Mouse (Mus musculus) kidney, adult 8-10 months (tissue): ENCODE results near the gene Gtf2ird1.
"Not testable (repeated sequence)": the region's sequence is repeated elsewhere in the genome, so short reads cannot be mapped to it uniquely, and the experiment has no call there.

Experiments used
- DNase-seq, 2 experiments: peaks; one replicate each; pipeline ENCODE4 v3.0.0; 2022

Gtf2ird1 gene

DNA sequence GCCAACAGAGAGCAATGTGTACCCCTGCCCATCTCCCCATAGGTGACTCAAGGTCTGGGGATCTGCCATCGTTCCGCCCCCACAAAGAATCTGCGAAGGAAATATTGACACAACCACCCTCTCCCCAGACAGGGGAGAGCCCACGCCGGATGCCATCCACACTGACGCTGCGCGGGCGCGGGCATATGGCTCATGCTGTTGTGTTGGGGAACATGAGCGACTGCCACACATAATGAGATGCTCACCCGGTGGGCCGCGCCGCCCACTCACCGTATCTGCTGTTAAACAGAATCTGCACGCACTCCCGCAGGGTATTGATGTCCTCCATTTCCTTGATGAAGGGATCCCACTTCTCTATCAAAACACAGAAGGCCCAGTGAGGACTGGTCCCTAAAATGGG lies 54.7 kb downstream of the Gtf2ird1 start:
- DNase-seq, result no peak

GRCm38 (mm10) chr5:134397434-134398163 lies 58.9 kb downstream of the Gtf2ird1 start:
- no peak for DNase-seq

DNA sequence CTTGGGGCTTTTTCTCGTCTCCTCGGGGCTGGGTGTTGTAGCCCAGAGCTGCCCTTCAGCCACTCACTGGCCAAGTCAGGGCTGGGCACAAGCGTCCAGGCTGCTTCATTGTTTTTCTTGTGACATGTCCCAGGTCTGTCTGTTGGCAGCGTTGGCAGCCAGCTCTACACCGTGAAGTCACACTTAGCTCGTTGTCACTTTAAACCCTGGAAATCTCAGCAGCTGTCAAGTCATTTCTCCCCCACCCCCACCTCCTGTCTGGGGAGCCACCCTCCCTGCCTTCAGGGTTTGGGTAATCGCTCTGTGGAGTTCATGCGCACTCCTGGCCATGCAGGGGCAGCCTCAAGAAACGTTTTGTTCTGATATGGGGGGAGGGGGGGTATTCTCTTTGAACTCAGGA lies 60.0 kb downstream of the Gtf2ird1 start:
- no peak for DNase-seq

- DNase-seq, result peak; percentile 23 to 25
These were observed 61.9 kb downstream of the Gtf2ird1 start for GRCm38 (mm10) chr5:134394624-134395023.

DNA sequence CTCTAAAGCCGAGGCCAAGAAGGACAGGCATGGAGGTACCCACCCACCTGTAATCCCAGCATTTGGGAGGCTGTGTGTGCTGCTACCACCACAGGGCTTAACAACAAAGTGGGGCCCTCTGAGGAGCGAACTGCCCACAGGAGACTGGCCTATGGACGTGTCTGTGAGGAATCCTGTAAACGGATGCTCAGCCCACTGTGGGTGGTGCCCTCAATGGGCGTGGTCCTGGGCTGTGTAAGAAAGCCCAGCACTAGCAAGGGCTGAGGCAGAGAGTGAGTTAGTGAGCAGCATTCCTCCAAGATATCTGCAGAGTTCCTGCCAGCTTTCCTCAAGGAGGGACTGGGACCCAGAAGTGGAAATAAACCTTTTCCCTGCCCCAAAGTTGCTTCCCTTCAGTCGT lies 62.9 kb downstream of the Gtf2ird1 start:
- no peak for DNase-seq

DNA sequence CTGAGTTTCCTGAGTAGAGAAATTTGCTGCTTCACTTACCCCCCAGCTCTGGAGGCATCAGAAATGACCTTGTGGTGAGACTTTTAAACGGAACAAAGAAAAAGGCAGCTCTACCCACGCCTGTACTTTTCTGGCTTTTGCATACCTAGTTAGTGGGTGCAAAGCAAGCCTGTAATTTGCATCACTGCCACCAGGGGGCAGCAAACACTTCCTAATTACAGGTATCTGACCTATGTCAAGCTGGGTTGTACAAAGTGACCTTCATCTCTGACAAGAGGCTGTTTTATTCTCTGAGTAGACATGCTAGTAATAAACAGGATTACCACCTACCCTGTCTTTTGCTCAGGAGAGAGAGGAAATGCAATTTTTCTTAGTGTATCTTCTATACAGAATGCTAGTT lies 71.4 kb downstream of the Gtf2ird1 start:
- peak; percentile 61 to 88 for DNase-seq

- no peak for DNase-seq
These were observed 81.3 kb downstream of the Gtf2ird1 start for GRCm38 (mm10) chr5:134375256-134375655.

- peak; percentile 46 to 59 for DNase-seq
These were observed 82.0 kb downstream of the Gtf2ird1 start for GRCm38 (mm10) chr5:134374546-134374945.

- peak; percentile 48 to 65 for DNase-seq
These were observed 82.5 kb downstream of the Gtf2ird1 start for GRCm38 (mm10) chr5:134373912-134374488.

DNA sequence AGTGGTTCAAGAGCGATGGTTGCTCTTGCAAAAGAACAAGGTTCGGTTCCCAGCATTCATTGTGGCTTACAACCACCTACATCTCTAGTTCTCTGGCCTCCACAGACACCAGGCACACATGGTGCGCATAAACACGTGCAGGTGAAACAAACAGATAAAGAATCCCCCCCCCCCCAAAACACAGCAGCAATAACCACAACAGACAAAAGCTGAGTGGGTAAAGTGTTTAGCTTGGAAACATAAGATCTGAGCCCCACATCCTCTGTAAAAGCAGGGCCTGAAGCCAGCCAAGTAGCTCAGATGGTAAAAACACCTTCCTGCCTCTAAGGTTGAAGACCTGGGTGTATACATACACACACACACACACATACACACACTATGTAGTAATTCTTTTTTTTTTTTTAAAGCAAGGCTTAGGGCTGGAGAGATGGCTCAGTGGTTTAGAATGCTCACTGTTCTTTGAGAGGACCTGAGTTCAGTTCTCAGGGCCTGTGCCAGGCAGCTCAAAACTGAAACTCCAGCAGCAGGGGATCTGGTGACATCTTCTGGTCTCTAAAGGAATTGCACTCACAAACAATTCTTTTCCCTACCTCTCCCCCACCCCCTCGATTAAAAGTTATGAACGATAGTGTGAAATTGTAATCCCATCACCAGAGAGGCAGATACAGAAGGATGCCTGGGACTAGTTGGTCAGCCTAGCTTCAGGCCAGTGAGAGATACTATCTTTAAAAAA lies 83.4 kb downstream of the Gtf2ird1 start:
- no peak for DNase-seq

GRCm38 (mm10) chr5:134371511-134372289 lies 84.8 kb downstream of the Gtf2ird1 start:
- DNase-seq, result no peak

DNA sequence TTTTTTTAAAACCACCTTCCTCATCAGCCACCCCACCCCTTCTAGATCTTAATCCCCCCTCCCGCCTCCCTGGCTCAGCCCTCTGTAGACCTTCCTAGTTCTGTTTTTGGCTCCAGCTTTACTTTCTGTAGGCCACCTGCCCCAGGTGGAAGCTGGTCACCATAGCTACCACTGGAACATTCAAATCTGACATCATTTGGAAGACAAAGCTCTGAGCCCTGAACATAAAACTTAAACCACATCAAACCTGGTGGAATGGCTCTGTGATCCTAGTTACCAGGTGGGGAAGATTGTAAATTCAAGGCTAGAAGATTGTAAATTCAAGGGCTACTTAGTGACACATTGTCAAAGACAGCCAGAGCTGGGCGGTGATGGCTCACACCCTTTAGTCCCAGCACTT lies 85.7 kb downstream of the Gtf2ird1 start:
- DNase-seq, result no peak

DNA sequence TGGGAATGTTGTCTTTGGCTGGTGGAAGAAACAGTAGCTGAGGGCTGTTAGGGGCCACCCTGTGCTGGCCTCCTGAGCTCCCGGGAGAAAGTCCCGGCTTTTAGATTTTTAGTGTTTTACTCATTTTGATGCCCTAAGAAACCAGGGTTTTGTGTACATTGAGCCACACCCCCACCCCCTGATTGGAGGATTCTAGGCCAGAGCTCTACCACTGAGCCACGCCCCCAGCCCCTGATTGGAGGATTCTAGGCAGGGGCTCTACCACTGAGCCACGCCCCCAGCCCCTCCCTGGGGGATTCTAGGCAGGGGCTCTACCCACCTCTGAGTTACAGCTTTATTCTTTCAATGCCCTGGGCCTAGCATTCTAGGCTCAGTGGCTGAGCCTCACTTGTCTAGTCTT lies 97.4 kb downstream of the Gtf2ird1 start:
- DNase-seq, result no peak

DNA sequence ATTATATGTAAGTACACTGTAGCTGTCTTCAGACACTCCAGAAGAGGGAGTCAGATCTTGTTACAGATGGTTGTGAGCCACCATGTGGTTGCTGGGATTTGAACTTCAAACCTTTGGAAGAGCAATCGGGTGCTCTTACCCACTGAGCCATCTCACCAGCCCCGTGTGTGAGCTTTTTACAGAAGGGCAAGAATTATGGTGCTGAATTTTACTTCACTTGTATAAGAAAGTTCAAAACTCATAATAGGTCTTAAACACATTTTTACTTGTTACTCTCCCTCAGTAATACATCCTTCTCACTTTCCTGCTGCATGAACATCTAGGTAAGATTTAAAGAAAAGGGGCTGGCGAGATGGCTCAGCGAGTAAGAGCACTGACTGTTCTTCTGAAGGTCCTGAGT lies 101.1 kb downstream of the Gtf2ird1 start:
- not testable (repeated sequence) for DNase-seq

DNA sequence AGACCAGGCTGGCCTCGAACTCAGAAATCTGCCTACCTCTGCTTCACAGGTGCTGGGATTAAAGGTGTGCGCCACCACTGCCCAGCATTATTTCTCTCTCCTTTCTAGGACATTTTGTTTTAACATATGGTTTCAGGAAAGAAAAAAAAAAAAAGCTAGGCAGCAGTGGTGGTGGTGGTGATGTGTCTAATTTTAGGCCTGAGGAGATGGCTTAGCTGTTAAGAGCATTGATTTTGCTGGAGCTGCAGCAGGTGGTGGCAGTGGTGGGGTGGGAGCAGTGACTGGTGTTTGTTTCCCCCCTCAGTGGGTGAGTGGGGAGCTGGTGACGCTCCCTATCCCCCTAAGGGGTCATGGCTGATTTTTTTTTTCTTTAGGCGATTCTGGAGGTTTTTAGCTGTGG lies 103.4 kb downstream of the Gtf2ird1 start:
- no peak for DNase-seq

- no peak for DNase-seq
These were observed 104.0 kb downstream of the Gtf2ird1 start for GRCm38 (mm10) chr5:134352527-134353001.

DNA sequence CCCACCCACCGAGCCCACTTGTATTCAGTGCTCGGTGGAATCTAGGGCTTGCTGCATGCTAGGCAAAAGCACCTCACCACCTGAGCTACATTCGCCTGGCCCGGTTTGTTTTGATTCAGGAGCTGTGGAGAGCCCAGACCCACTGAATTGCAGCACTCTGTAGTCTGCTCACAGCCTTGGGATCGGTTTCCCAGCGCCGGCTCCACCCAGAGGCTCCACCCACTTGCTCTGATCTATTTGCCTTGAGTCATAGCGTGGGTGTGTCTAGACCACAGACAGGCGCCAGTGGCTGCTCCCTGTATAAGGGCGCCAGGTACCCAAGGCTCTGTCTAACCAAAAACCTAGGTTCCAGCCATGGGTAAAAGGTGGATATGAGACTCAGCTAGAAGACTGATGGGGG lies 105.9 kb downstream of the Gtf2ird1 start:
- DNase-seq, result peak; percentile 43 to 60

DNA sequence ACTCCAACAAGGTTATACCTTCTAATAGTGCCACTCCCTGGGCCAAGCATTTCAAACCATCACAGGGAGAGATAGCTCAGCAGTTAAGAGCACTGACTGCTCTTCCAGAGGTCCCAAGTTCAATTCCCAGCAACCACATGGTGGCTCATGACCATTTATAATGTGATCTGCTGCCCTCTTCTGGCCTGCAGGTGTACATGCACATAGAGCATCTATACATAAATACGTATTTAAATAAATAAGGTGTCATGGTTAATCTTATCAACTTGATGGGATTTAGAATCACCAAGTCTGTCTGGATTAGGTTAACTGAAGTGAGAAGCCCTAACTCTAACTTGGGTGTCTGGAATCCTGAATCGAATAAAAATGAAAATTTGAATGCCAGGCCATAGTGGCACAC lies 109.5 kb downstream of the Gtf2ird1 start:
- DNase-seq, result no peak

DNA sequence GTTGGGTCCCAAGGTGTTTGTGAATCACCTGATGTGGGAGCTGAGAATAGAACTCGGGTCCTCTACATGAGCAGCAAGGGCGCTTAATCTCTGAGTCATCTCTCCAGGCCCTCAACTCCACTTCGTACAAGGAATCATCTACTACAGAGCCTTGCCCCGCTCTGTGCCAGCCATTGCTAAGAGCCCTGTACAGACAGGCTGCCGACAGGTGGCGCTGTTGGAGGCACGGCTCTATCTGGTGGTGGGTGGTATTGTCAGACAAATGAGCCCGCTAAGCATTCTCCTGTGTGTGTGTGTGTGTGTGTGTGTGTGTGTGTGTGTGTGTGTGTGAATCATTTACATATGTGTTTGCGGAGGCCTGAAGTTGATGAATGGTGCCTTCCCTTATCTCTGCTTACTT lies 111.1 kb downstream of the Gtf2ird1 start:
- DNase-seq, result peak in 1 of 2 experiments; percentile 14

GRCm38 (mm10) chr5:134344076-134344475 lies 112.4 kb downstream of the Gtf2ird1 start:
- DNase-seq, result no peak

- not testable (repeated sequence) for DNase-seq
These were observed 113.0 kb downstream of the Gtf2ird1 start for GRCm38 (mm10) chr5:134343530-134343929.

DNA sequence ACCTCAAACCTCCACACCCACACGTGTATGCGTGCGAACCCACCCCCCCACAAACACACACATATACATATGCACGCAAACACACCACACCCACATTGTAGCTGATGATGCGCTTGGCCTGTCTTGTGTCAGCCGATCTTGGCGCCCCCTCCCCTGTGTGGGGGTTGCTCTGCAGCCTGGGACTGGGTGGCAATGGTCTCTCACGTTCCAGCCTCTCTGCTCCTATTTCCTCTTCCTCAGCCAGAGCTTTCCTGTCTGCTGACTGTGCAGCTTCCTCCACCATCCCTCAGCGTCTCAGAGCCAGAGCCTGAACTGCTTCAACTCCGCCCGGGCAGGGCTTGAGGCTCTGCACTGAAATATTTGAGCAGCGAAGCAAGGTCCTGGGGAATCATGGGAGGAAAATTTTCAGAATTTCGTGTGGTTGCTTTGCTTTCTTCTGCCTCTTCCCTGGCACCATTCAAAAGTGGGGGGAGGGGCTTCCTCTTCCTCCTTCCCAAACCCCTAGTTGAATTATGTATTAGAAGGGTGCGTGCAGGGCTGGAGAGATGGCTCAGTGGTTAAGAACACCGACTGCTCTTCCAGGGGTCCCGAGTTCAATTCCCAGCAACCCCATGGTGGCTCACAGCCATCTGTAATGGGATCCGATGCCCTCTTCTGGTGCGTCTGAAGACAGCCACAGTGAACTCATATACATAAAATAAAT lies 113.9 kb downstream of the Gtf2ird1 start:
- DNase-seq, result no peak
